Mouse (Mus musculus) ES-Bruce4 (cell line): ENCODE measurements around the gene Prmt9. TPM values are rescaled to one million over a fixed set of nuclear protein-coding genes. Genes with fewer than 3 reads are reported as not detected.

Source experiments
- H3K27ac ChIP-seq: 2 replicates; pipeline ENCODE4 v1.5.1; 2012; ENCODE audit warnings: low read length, inconsistent platforms; ENCODE audit not compliant: insufficient read depth
- H3K27me3 ChIP-seq: 2 replicates; pipeline ENCODE4 v1.6.1; 2012; ENCODE audit warnings: mild to moderate bottlenecking, low read length, inconsistent platforms; ENCODE audit not compliant: control insufficient read depth, poor library complexity, insufficient read depth, severe bottlenecking
- H3K36me3 ChIP-seq: 2 replicates; pipeline ENCODE4 v1.6.1; 2012; ENCODE audit warnings: inconsistent platforms, mild to moderate bottlenecking, low read length, moderate library complexity; ENCODE audit not compliant: control insufficient read depth, poor library complexity, insufficient read depth, severe bottlenecking
- H3K4me1 ChIP-seq: one replicate; pipeline ENCODE4 v1.8.1; 2011; ENCODE audit warnings: low read length; ENCODE audit not compliant: control insufficient read depth, insufficient read depth
- H3K4me3 ChIP-seq: 2 replicates; pipeline ENCODE4 v1.5.1; 2011; ENCODE audit warnings: low read depth, mild to moderate bottlenecking, low read length
- H3K9ac ChIP-seq: 2 replicates; pipeline ENCODE4 v1.6.1; 2012; ENCODE audit warnings: low read depth, mild to moderate bottlenecking, inconsistent platforms; ENCODE audit not compliant: poor library complexity, severe bottlenecking
- H3K9me3 ChIP-seq: replicated peaks from 2 replicates; pipeline ENCODE4 v1.6.1; 2012; ENCODE audit warnings: mild to moderate bottlenecking, low read length, inconsistent platforms; ENCODE audit not compliant: control insufficient read depth, poor library complexity, insufficient read depth, severe bottlenecking
- CTCF ChIP-seq: IDR thresholded peaks from one replicate; pipeline ENCODE4 v1.8.1; 2011; ENCODE audit warnings: low read depth, low read length
- EP300 ChIP-seq: IDR thresholded peaks from 2 replicates; pipeline ENCODE4 v1.6.1; 2011; ENCODE audit warnings: low read depth, low read length; ENCODE audit not compliant: insufficient read depth
- POLR2A ChIP-seq: IDR thresholded peaks from one replicate; pipeline ENCODE4 v1.8.1; 2011; ENCODE audit warnings: low read length; ENCODE audit not compliant: insufficient read depth
- polyA plus RNA-seq: library from polyadenylated mRNA; stranded (reverse); fragments of >200 nt; gene quantifications from 2 replicates; pipeline ENCODE4 v1.2.4, GENCODE M21; 2011; ENCODE audit warnings: low read depth; ENCODE audit not compliant: missing spikeins, insufficient read depth, insufficient read length

The Prmt9 gene
- polyA plus RNA-seq, 1 experiment: 21.3 TPM

DNA sequence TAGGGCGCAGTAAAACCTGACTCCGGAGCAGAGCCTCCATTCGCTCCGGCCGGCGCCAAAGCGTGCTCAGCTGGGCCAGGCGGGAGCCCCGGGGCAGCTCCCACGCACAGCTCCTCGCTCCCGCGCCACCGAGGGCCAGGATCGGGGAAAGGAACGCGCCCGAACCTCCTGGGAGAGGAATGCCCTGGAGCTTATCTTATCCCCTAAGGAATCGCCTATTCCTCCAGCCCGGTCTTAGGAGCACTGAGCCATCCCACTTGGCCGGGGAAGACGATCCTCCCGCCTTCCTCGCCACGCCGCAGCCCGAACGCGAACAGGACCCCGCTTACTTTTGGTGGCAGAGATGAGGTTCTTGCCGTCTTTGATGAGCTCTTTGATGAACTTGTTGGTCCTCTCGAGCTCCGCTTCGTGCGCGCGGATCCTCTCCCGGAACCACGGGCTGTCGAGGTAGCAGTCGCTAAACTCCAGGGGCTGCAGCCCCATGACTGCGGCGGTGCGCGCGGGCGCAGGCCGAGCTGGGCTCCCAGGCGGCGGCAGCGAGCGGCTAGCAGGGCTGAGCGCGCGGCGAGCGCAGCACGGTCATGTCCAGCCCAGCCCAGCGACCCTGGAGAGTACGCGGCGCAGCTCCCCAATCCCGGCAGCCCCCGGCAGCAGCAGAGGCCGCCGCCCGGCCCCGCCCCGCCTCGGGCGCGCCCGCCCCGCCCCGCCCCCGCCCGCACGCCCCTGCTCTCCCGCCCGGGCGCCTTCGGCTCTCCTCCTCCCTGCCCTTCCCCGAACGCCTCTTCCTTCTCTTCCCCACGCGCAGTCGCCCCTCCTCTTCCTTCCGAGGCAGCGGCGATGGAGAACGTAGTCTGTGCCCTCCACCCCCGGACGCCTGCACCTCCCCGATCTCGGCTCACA lies 31.6 kb upstream of the Prmt9 start, which contains the start of gene Arhgap10:
TSS of gene Arhgap10 (minus strand) at position 653 of the 900 bp plus-strand sequence.
- Histone ChIP-seq H3K9me3 (no peaks in the 10 kb centered on the region), H3K4me3 (peak within 1 kb of the TSS; percentile 90), H3K27me3 (peaks cover 10% of the 10 kb centered on the region), H3K27ac (no peak within 1 kb of the TSS), H3K36me3 (no peaks in the 10 kb centered on the region), H3K9ac (peak within 1 kb of the TSS; percentile 77), H3K4me1 (no peaks in the 10 kb centered on the region)
- TF ChIP-seq POLR2A (no peak), EP300 (no peak), CTCF (no peak)

DNA sequence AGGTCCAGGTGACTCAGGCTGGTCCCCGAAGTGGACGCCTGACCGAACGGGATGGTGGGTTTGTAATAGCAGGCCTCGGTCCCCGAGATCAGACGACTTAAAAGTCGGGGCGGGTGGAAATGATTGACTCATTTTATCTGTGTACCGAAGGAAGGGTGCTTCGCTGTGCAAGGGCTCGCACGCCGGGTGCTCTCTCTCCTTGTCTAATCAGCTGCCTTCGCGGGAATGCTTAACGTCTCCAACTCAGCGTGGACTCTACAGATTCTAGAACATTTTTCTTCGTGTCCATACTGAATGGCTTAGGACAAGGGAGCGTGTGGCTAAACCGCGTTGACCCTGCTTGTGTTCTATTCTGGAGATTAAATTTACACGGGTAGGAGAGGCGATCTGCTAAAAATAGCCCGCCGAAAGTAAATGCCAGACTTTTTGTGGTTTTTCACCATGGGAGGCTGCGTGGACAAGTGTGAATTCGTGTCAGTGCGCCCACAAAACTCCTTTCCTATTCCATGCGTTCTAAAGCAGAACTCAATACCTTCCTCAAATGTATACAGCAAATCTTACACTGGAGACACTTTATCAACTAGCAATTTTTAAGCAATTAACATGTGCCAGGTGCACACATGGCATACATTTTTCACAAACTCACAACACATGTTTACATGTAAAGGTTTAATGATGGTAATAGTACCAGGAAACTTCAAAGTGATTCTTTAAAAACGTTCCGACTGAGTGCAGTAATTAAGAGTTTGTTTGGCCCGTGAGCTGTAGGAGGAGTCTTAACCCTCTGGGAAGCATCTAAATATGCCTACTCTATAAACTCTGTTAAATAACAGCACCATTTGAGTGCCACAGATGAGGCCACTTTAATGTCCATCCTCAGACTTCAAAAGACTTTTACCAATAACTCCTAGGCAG lies 30.7 kb upstream of the Prmt9 start:
- Histone ChIP-seq H3K27ac (no peak overlapping the region), H3K9ac (peak overlapping the region; percentile 77), H3K36me3 (no peaks in the 10 kb centered on the region), H3K27me3 (peaks cover 10% of the 10 kb centered on the region), H3K4me1 (no peaks in the 10 kb centered on the region), H3K9me3 (no peaks in the 10 kb centered on the region), H3K4me3 (peak overlapping the region; percentile 90)
- TF ChIP-seq EP300: no peak
- no peak for TF ChIP-seq POLR2A
- TF ChIP-seq CTCF: no peak

DNA sequence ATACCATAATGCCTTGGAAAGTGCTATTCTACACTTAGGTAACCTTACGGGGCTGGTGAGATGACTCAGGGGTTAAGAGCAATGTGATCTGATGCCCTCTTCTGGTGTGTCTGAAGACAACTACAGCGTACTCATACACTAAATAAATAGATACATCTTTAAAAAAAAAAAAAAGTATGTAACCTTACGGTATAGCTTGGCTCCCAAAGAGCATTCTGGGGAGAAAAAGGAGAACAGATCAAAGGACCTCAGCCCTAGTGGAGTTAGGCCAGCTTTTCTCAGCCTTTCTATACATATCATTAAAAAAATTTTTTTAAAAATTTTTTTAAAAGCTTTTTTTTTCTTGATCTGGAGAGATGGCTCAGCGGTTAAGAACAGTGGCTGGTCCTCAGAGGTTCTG lies 28.6 kb upstream of the Prmt9 start:
- TF ChIP-seq POLR2A (no peak), EP300 (no peak), CTCF (no peak)
- H3K27ac ChIP-seq: no peak overlapping the region
- H3K4me1 ChIP-seq: no peaks in the 10 kb centered on the region
- H3K36me3 ChIP-seq: no peaks in the 10 kb centered on the region
- no peak overlapping the region for H3K9ac ChIP-seq
- no peak overlapping the region for H3K4me3 ChIP-seq
- peaks cover 10% of the 10 kb centered on the region for H3K27me3 ChIP-seq
- H3K9me3 ChIP-seq: no peaks in the 10 kb centered on the region

DNA sequence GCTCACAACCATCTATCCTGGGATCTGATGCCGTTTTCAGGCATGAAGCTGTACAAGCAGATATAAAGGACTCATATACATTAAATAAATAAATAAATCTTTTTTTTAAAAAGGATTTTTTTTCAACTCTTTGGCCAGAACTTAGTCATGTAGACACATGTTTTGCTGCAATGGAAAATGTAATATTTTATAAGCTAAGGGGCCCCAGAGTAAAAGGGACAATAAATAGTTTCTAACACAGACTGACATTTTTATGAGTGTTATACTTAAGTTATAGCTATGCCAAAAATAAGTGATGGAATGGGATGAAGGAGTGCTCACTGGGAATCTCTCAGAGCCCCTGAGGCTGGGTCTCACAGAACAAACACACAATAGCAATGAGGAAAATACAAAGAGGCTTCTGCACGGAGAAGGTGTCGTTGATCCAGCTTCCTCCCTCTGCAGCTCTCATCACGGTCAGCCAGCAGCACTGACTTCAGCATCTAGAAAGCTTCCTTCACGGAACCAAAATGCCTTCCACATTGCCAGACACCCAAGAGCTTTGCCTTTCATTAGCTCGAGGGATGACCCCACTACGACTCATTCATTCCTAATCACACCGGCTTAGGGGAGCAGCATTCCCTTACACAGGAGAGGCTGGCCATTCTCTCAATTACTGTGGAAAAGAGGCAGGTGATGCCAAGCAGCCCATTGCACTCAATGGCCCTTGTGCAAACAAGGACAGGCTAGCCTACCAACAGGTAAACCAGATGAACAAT lies 28.0 kb upstream of the Prmt9 start:
- Histone ChIP-seq H3K27me3 (peaks cover 6% of the 10 kb centered on the region), H3K36me3 (no peaks in the 10 kb centered on the region), H3K4me1 (no peaks in the 10 kb centered on the region), H3K4me3 (no peak overlapping the region), H3K9me3 (no peaks in the 10 kb centered on the region), H3K27ac (no peak overlapping the region), H3K9ac (no peak overlapping the region)
- no peak for TF ChIP-seq POLR2A
- TF ChIP-seq EP300: no peak
- TF ChIP-seq CTCF: no peak

DNA sequence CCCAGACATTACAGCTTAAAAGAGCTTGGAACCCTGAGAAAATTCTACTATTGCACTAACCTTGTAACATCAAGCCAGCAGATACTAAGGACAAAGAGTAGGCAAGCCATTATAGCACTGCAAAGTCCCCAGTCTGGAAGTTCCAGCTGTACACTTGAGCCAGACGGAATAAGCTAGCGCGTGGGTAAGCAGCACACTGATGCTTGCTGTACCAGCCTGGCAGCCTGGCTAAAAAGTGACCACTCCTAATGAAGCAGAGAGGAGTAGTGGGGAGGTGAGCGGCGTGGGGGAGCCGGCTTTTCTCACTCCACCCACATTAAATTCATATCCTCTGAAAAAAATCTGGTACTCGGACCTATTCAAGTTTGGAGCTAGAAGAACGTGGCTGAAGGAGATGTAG lies 26.2 kb upstream of the Prmt9 start:
- Histone ChIP-seq H3K27ac (no peak overlapping the region), H3K9ac (no peak overlapping the region), H3K9me3 (no peaks in the 10 kb centered on the region), H3K4me1 (no peaks in the 10 kb centered on the region), H3K36me3 (no peaks in the 10 kb centered on the region), H3K4me3 (no peak overlapping the region), H3K27me3 (peaks cover 5% of the 10 kb centered on the region; the same call in 1 of the 2 replicates)
- no peak for TF ChIP-seq CTCF
- TF ChIP-seq POLR2A: no peak
- TF ChIP-seq EP300: no peak
